Comparison of ENCODE assay signal across 19 mouse cellular contexts in genomic region chr6:54142848-54143651, GRCm38 (mm10).
DNase-seq lines count a peak whose midpoint lies in the region; ATAC-seq and TF ChIP-seq lines count a peak whose summit lies in the region.
"Had no signal": no experiment of that assay in that cellular context is flagged by ENCODE, and none has a peak within 500 bp of the region (broad histone marks: within the 10 kb centered on the region; RNA-seq: fewer than 3 reads in every experiment).

No protein-coding gene starts in this region.

- TF ChIP-seq EP300 in liver, postnatal 0 days (IDR thresholded peaks at IDR 0.05; ENCODE audit: low read depth) = 0 out of 2 replicates have a peak, but pooled peaks have one; percentile 6
- TF ChIP-seq EP300 in stomach, postnatal 0 days (optimal IDR thresholded peaks at IDR 0.05) = no peak

- DNase-seq in spleen, adult 2 months (ENCODE audit: low read depth in 1 of 2, low spot score in 2 of 2) = no peak
- no peak for DNase-seq in spleen, adult 18-20 months
- DNase-seq in T-cell, adult 2 months (ENCODE audit: low spot score) = peak; percentile 25
- DNase-seq in liver, postnatal 0 days = no peak
- DNase-seq in stomach, postnatal 0 days (ENCODE audit: low spot score) = no peak
- DNase-seq in layer of hippocampus, adult 9-10 months (ENCODE audit: low spot score) = no peak
- no peak for DNase-seq in lung, adult 18-20 months
- DNase-seq: cerebellum, adult 11-12 months; cerebellum, postnatal 36 days; gastrocnemius, postnatal 14 days; lung, postnatal 10 days; right cerebral cortex, postnatal 4 days had no signal

- no peak for TF ChIP-seq POLR2A in spleen, adult 2 months (IDR thresholded peaks at IDR 0.05; ENCODE audit: low read depth, low read length)

- no peaks in the 10 kb centered on the region for H3K27me3 ChIP-seq in spleen, adult 2 months (ENCODE audit: control insufficient read depth, insufficient read depth, low read length)
- H3K27me3 ChIP-seq in liver, postnatal 0 days (ENCODE audit: insufficient read depth, low read length) = no peaks in the 10 kb centered on the region
- H3K27me3 ChIP-seq in stomach, postnatal 0 days (ENCODE audit: control insufficient read depth, insufficient read depth, low read length) = no peaks in the 10 kb centered on the region
- H3K27me3 ChIP-seq: heart, embryonic 13.5 days; kidney, embryonic 15.5 days; limb, embryonic 12.5 days; Patski had no signal

- no peaks in the 10 kb centered on the region for H3K36me3 ChIP-seq in spleen, adult 2 months (ENCODE audit: control insufficient read depth, insufficient read depth, low read length)
- H3K36me3 ChIP-seq in liver, postnatal 0 days (replicated peaks; ENCODE audit: insufficient read depth, low read length) = no peaks in the 10 kb centered on the region
- H3K36me3 ChIP-seq in stomach, postnatal 0 days (ENCODE audit: control insufficient read depth, insufficient read depth, low read length) = no peaks in the 10 kb centered on the region
- H3K36me3 ChIP-seq: embryonic facial prominence, embryonic 13.5 days; heart, embryonic 13.5 days; kidney, embryonic 15.5 days; limb, embryonic 12.5 days had no signal

- no peak overlapping the region for H3K4me3 ChIP-seq in spleen, adult 2 months (ENCODE audit: extremely low read depth, insufficient read depth, insufficient read length)
- H3K4me3 ChIP-seq in liver, postnatal 0 days (ENCODE audit: low read depth, low read length) = no peak overlapping the region
- H3K4me3 ChIP-seq in stomach, postnatal 0 days (ENCODE audit: low read depth, low read length) = no peak overlapping the region
- H3K4me3 ChIP-seq: embryonic facial prominence, embryonic 13.5 days; heart, embryonic 13.5 days; kidney, embryonic 15.5 days; left cerebral cortex, adult 2 months; limb, embryonic 12.5 days had no signal

- H3K9me3 ChIP-seq in liver, postnatal 0 days (ENCODE audit: low read length) = no peaks in the 10 kb centered on the region
- no peaks in the 10 kb centered on the region for H3K9me3 ChIP-seq in stomach, postnatal 0 days (ENCODE audit: control insufficient read depth, low read length)
- H3K9me3 ChIP-seq: embryonic facial prominence, embryonic 13.5 days; heart, embryonic 13.5 days; kidney, embryonic 15.5 days; limb, embryonic 12.5 days had no signal

- no peak overlapping the region for H3K9ac ChIP-seq in liver, postnatal 0 days (replicated peaks)
- H3K9ac ChIP-seq in stomach, postnatal 0 days (ENCODE audit: low read length) = no peak overlapping the region
- H3K9ac ChIP-seq: embryonic facial prominence, embryonic 13.5 days; heart, embryonic 13.5 days; kidney, embryonic 15.5 days; limb, embryonic 12.5 days had no signal

- peaks cover 21% of the 10 kb centered on the region for H3K4me1 ChIP-seq in spleen, adult 2 months (ENCODE audit: control insufficient read depth, insufficient read depth, insufficient read length)
- H3K4me1 ChIP-seq in liver, postnatal 0 days (ENCODE audit: insufficient read depth) = peaks cover 15% of the 10 kb centered on the region
- no peaks in the 10 kb centered on the region for H3K4me1 ChIP-seq in stomach, postnatal 0 days (replicated peaks; ENCODE audit: control insufficient read depth, insufficient read depth)
- H3K4me1 ChIP-seq: heart, embryonic 13.5 days had no signal

- no peak for TF ChIP-seq CTCF in spleen, adult 2 months (IDR thresholded peaks at IDR 0.05; ENCODE audit: extremely low read depth, insufficient read depth, insufficient read length, insufficient replicate concordance)
- no peak for TF ChIP-seq CTCF in liver, postnatal 0 days (IDR thresholded peaks at IDR 0.05; ENCODE audit: low read depth)
- no peak for TF ChIP-seq CTCF in stomach, postnatal 0 days (IDR thresholded peaks at IDR 0.05; ENCODE audit: low read depth)

- H3K4me2 ChIP-seq in liver, postnatal 0 days (ENCODE audit: low read depth, low read length) = no peak overlapping the region
- H3K4me2 ChIP-seq in stomach, postnatal 0 days (replicated peaks; ENCODE audit: low read depth) = no peak overlapping the region
- H3K4me2 ChIP-seq: embryonic facial prominence, embryonic 13.5 days; heart, embryonic 13.5 days; kidney, embryonic 15.5 days; limb, embryonic 12.5 days; midbrain, embryonic 11.5 days had no signal

- 39% methylated on average over 11 of the region's 11 CpGs for WGBS in spleen, adult 2 months
- WGBS in liver, postnatal 0 days (ENCODE audit: insufficient replicate concordance) = 40% methylated on average over 11 of the region's 11 CpGs
- WGBS in stomach, postnatal 0 days = 56% methylated on average over 11 of the region's 11 CpGs

- peak; percentile 47 for ATAC-seq in liver, postnatal 0 days
- no peak for ATAC-seq in stomach, postnatal 0 days (ENCODE audit: low FRiP score, low TSS enrichment)
- ATAC-seq: Patski had no signal

- H3K27ac ChIP-seq in spleen, adult 2 months (ENCODE audit: insufficient read depth, low read length) = peak overlapping the region; percentile 82
- peak overlapping the region; percentile 85 for H3K27ac ChIP-seq in liver, postnatal 0 days (ENCODE audit: low read depth)
- peak overlapping the region; percentile 53; the same call in 1 of the 2 replicates for H3K27ac ChIP-seq in stomach, postnatal 0 days (replicated peaks)
- H3K27ac ChIP-seq: embryonic facial prominence, embryonic 13.5 days; heart, embryonic 13.5 days; kidney, embryonic 15.5 days; left cerebral cortex, adult 2 months; limb, embryonic 12.5 days had no signal
